Mouse (Mus musculus) heart, embryonic 14.5 days (tissue): Measurements from ENCODE around the gene Fam120b. TPM values are rescaled to one million over a fixed set of nuclear protein-coding genes. Genes with fewer than 3 reads are reported as not detected.

Source experiments
- ATAC-seq: fragments of 200-750 bp; cut with Nextera tagmentation; 2 replicates; pipeline ENCODE4 v1.8.0; 2017; ENCODE audit warnings: low read depth, moderate TSS enrichment; ENCODE audit not compliant: insufficient number of reproducible peaks, insufficient read depth, low FRiP score
- H3K27ac ChIP-seq, 2 experiments: fragments of 200-500 bp in 1 of 2; fragments of 300-500 bp in 1 of 2; sonication (generic) in 1 of 2; replicated peaks in 1 of 2; 2 replicates each; pipeline ENCODE4 v1.5.1; 2012 to 2014; ENCODE audit warnings: low read depth in 2 of 2, low read length in 2 of 2, control low read depth in 1 of 2, mild to moderate bottlenecking in 1 of 2, mixed read lengths in 1 of 2; ENCODE audit not compliant: control insufficient read depth in 1 of 2, insufficient read depth in 1 of 2
- H3K27me3 ChIP-seq: fragments of 300-500 bp; sonication (generic); 2 replicates; pipeline ENCODE4 v1.6.1; 2014; ENCODE audit warnings: mild to moderate bottlenecking, low read length, control low read depth; ENCODE audit not compliant: control insufficient read depth, insufficient read depth
- H3K36me3 ChIP-seq: fragments of 300-500 bp; sonication (generic); 2 replicates; pipeline ENCODE4 v1.6.1; 2014; ENCODE audit warnings: mild to moderate bottlenecking, control low read depth, low read length, mixed read lengths; ENCODE audit not compliant: control insufficient read depth, insufficient read depth
- H3K4me1 ChIP-seq, 2 experiments: fragments of 200-500 bp in 1 of 2; fragments of 300-500 bp in 1 of 2; sonication (generic) in 1 of 2; 2 replicates each; pipeline ENCODE4 v1.6.1; 2012 to 2014; ENCODE audit warnings: low read length in 2 of 2, control low read depth in 1 of 2, mixed read lengths in 1 of 2; ENCODE audit not compliant: control insufficient read depth in 2 of 2, insufficient read depth in 2 of 2
- H3K4me2 ChIP-seq: fragments of 300-500 bp; sonication (generic); 2 replicates; pipeline ENCODE4 v1.6.1; 2014; ENCODE audit warnings: mild to moderate bottlenecking, low read length
- H3K4me3 ChIP-seq, 2 experiments: fragments of 200-500 bp in 1 of 2; fragments of 300-500 bp in 1 of 2; sonication (generic) in 1 of 2; 2 replicates each; pipeline ENCODE4 v1.5.1; 2012 to 2014; ENCODE audit warnings: low read length in 2 of 2, mild to moderate bottlenecking in 2 of 2, control low read depth in 1 of 2, low read depth in 1 of 2, moderate library complexity in 1 of 2; ENCODE audit not compliant: control insufficient read depth in 1 of 2, insufficient read depth in 1 of 2
- H3K9ac ChIP-seq: fragments of 300-500 bp; sonication (generic); 2 replicates; pipeline ENCODE4 v1.6.1; 2014; ENCODE audit warnings: mild to moderate bottlenecking, low read length
- H3K9me3 ChIP-seq: fragments of 300-500 bp; sonication (generic); 2 replicates; pipeline ENCODE4 v1.6.1; 2016; ENCODE audit warnings: low read length, control low read depth; ENCODE audit not compliant: control insufficient read depth
- WGBS: fragments of 180-500 bp; shearing (Covaris S2); extraction: QIAGEN DNeasy Blood & Tissue Kit; methylation state at CpG from one replicate; pipeline ENCODE4 v1.1.7; 2014; 5-methylcytosine and 5-hydroxymethylcytosine counted together
- polyA plus RNA-seq: library from polyadenylated mRNA; unstranded; fragments of >200 nt; fragmentation: Nextera tagmentation; extraction: Ambion mirVana; gene quantifications from 2 replicates; pipeline ENCODE4 v1.2.1, GENCODE M21; 2014

The Fam120b gene
- polyA plus RNA-seq, 1 experiment from 2014 or later: 17.5 TPM

GRCm38 (mm10) chr17:15363656-15364055, 32.3 kb upstream of the Fam120b start:
- Histone ChIP-seq H3K27me3 (0 out of 2 replicates have a peak, but pooled peaks cover 5% of the 10 kb centered on the region), H3K27ac (no peak overlapping the region), H3K9ac (no peak overlapping the region), H3K4me3 (no peak overlapping the region), H3K4me2 (no peak overlapping the region), H3K9me3 (no peaks in the 10 kb centered on the region), H3K36me3 (no peaks in the 10 kb centered on the region), H3K4me1 (no peaks in the 10 kb centered on the region; a peak in 2 of 4 replicates)
- no peak for ATAC-seq
- WGBS: 54% methylated on average over 3 of the region's 3 CpGs

GRCm38 (mm10) chr17:15365650-15366049, 30.4 kb upstream of the Fam120b start:
- Histone ChIP-seq H3K9ac (no peak overlapping the region), H3K4me3 (no peak overlapping the region), H3K27ac (peak overlapping the region in 1 of 2 experiments; percentile 21; a peak in 1 of 4 replicates), H3K27me3 (peaks cover 2% of the 10 kb centered on the region), H3K9me3 (no peaks in the 10 kb centered on the region), H3K4me1 (no peaks in the 10 kb centered on the region; a peak in 2 of 4 replicates), H3K4me2 (no peak overlapping the region), H3K36me3 (no peaks in the 10 kb centered on the region)
- 57% methylated on average over 5 of the region's 5 CpGs for WGBS
- ATAC-seq: peak; percentile 54; the same call in 1 of the 2 replicates

- H3K9me3 ChIP-seq: no peaks in the 10 kb centered on the region
- H3K27me3 ChIP-seq: peaks cover 35% of the 10 kb centered on the region
- 84% methylated on average over 14 of the region's 14 CpGs for WGBS
- H3K9ac ChIP-seq: no peak overlapping the region
- no peak for ATAC-seq
- H3K27ac ChIP-seq: no peak overlapping the region
- no peaks in the 10 kb centered on the region for H3K36me3 ChIP-seq
- H3K4me2 ChIP-seq: no peak overlapping the region
- H3K4me3 ChIP-seq: no peak overlapping the region
- peaks cover 0 to 13% of the 10 kb centered on the region in 2 experiments; a peak in 3 of 4 replicates for H3K4me1 ChIP-seq
Measured at GRCm38 (mm10) chr17:15370401-15370800, 25.6 kb upstream of the Fam120b start.

- Histone ChIP-seq H3K27ac (peak overlapping the region in 1 of 2 experiments; percentile 11; a peak in 2 of 4 replicates), H3K9me3 (no peaks in the 10 kb centered on the region), H3K4me2 (peak overlapping the region; percentile 96), H3K9ac (no peak overlapping the region), H3K27me3 (peaks cover 45% of the 10 kb centered on the region), H3K36me3 (no peaks in the 10 kb centered on the region), H3K4me3 (peak overlapping the region; percentile 2 to 5; a peak in 2 of 4 replicates), H3K4me1 (peaks cover 0 to 19% of the 10 kb centered on the region in 2 experiments; a peak in 2 of 4 replicates)
- no peak for ATAC-seq
- 61% methylated on average over 17 of the region's 17 CpGs for WGBS
Measured at GRCm38 (mm10) chr17:15371967-15372835, 23.8 kb upstream of the Fam120b start.

DNA sequence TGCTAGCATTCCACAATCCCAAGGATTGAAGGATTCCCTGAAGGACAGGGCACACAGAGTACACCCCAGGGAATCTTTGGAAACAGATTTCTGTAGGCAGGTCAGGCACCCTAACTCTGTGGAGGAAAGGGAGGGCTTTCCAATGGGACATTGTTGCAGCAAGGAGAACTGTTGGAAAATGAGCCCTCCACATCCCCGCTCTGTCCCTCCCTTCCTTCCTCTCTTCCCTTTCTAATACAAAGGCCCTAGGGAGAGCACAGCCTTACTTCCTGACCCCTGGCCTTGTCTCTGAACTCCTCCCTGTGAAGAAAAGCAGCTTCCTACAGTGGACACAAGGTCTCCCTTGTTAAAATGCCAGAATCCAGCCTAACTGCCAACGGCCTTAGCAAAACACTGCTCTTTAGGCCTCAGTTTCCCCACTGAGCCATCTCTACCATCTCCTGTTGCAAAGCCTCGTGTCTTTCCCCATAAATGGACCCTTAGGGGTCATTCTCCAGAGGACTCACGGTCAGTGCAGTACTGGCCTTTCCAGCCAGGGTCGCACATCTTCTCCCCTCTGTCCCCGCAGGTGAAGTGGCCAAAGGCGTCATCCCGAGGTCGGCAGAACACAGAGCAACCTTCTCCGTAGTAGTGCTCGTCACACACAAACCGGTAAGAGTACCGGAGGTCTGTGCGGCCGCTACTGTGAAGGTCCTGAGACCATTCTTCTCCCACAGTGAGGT, 22.9 kb upstream of the Fam120b start:
- Histone ChIP-seq H3K36me3 (no peaks in the 10 kb centered on the region), H3K4me2 (peak overlapping the region; percentile 96), H3K4me1 (peaks cover 0 to 19% of the 10 kb centered on the region in 2 experiments; a peak in 2 of 4 replicates), H3K4me3 (peak overlapping the region; percentile 30 to 52), H3K27me3 (peaks cover 51% of the 10 kb centered on the region), H3K27ac (peak overlapping the region in 1 of 2 experiments; percentile 11; a peak in 2 of 4 replicates), H3K9me3 (no peaks in the 10 kb centered on the region), H3K9ac (no peak overlapping the region)
- 62% methylated on average over 15 of the region's 15 CpGs for WGBS
- no peak for ATAC-seq

GRCm38 (mm10) chr17:15374321-15375141, 21.5 kb upstream of the Fam120b start:
- H3K27me3 ChIP-seq: peaks cover 66% of the 10 kb centered on the region

DNA sequence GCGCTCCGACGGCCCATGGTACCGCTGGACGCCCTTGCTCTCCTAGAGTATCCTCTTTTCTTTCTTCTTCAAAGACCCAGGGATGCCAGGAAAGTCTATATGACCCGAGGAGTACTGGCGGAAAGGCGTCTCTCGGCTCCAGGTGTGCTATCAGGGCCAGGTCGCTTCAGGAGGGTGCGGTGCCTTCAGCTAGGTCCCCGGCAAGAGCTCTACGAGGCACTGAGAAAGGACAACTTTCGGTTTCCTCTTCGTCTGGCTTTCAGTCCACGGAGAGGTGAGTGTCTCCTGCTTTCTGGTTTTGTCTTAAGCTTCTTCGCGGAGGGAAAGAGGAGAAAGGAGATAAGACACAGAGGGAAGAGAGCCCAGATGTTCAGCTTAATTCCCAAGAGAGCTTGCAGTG, 20.8 kb upstream of the Fam120b start:
- Histone ChIP-seq H3K27me3 (peaks cover 72% of the 10 kb centered on the region), H3K4me2 (peak overlapping the region; percentile 96), H3K4me3 (peak overlapping the region; percentile 52 to 67), H3K9ac (peak overlapping the region; percentile 73), H3K27ac (peak overlapping the region; percentile 8 to 42; a peak in 3 of 4 replicates), H3K9me3 (no peaks in the 10 kb centered on the region), H3K36me3 (no peaks in the 10 kb centered on the region), H3K4me1 (peaks cover under 1 to 23% of the 10 kb centered on the region in 2 experiments; a peak in 3 of 4 replicates)
- no peak for ATAC-seq
- WGBS: under 1% methylated on average over 18 of the region's 18 CpGs

More at GRCm38 (mm10) chr17:15374321-15375141, 21.5 kb upstream of the Fam120b start:
- peak overlapping the region; percentile 73 for H3K9ac ChIP-seq
- 2% methylated on average over 50 of the region's 50 CpGs for WGBS
- ATAC-seq: no peak
- H3K4me3 ChIP-seq: peak overlapping the region; percentile 52 to 67
- no peaks in the 10 kb centered on the region for H3K9me3 ChIP-seq
- no peaks in the 10 kb centered on the region for H3K36me3 ChIP-seq
- peak overlapping the region; percentile 96 for H3K4me2 ChIP-seq
- peak overlapping the region in 1 of 2 experiments; percentile 42; a peak in 2 of 4 replicates for H3K27ac ChIP-seq
- H3K4me1 ChIP-seq: peaks cover 0 to 19% of the 10 kb centered on the region in 2 experiments; a peak in 2 of 4 replicates
